Mouse (Mus musculus) myocyte (in vitro differentiated cells): ENCODE data around the gene Hoxa13.

ENCODE experiments used
- CEBPB ChIP-seq: IDR thresholded peaks from 2 replicates; pipeline ENCODE4 v1.6.1; 2011; ENCODE audit warnings: mild to moderate bottlenecking, moderate library complexity; ENCODE audit not compliant: poor library complexity, insufficient read depth, severe bottlenecking
- MAX ChIP-seq: IDR thresholded peaks from one replicate; pipeline ENCODE4 v1.6.1; 2011; ENCODE audit warnings: low read depth, mild to moderate bottlenecking, control low read depth
- POLR2A ChIP-seq: IDR thresholded peaks from one replicate; pipeline ENCODE4 v1.6.1; 2011; ENCODE audit warnings: low read depth, mild to moderate bottlenecking, control low read depth, moderate library complexity; ENCODE audit not compliant: insufficient read length

DNA sequence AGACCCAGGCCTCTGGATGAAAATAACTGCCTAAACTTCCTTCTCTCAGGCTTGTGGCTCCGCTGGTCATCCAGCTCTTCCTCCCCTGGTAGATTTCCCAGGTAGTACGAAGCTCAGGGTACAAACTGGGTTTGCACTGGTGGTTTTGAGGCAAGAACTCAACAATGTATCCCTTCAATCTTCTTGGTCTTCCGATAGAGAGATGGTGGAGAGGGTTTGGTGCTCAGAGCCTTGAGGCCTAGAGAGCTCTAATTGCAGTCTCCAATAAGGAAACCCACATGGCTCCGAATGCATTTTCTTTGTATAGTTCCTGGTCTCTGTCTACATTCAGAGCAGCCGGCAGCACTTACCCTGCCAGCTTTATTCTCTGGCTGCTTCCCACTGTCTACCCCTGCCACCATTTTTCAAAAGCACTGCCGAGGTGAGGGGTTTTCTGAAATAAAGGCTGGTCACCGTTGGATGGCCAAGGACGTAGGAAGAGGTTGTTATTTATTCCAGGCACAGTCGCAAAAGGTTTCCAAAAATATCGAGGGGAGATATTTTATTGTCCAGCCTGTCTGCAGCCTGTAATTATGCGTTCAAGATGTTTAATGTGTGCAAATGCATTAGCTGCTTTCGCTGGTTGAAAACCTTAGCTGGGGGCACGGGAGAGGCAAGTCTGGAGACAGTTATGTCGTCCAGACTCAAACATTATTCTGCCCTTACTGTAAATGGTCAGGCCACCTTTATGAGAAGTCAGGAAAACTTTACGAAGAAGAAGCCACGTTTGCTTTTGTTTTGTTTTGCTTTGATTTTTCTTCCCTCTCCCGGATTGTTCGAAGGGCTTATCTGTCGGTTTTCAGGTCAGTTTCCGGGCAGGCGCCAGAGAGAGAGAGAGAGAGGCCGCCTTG lies 12.3 kb upstream of the Hoxa13 start:
- TF ChIP-seq CEBPB = no peak
- no peak for TF ChIP-seq MAX
- TF ChIP-seq POLR2A = no peak
